Mouse (Mus musculus) left cerebral cortex, adult 2 months (tissue): ENCODE data around the gene Atxn1. TPM values are rescaled to one million over a fixed set of nuclear protein-coding genes. Genes with fewer than 3 reads are reported as not detected.

ENCODE experiments used
- DNase-seq, 2 experiments: peaks; one replicate each; pipeline ENCODE4 v3.0.0; 2021 to 2022; ENCODE audit warnings: low spot score in 2 of 2, mixed read lengths in 1 of 2; ENCODE audit errors: extremely low spot score in 1 of 2
- H3K27ac ChIP-seq: fragments of 200-600 bp; 2 replicates; pipeline ENCODE4 v1.8.1; 2022
- H3K4me3 ChIP-seq: fragments of 200-600 bp; 2 replicates; pipeline ENCODE4 v1.8.1; 2022
- CTCF ChIP-seq: fragments of 200-600 bp; IDR thresholded peaks from 2 replicates; pipeline ENCODE4 v1.8.1; 2022; ENCODE audit warnings: antibody characterized with exemption, mild to moderate bottlenecking, moderate library complexity
- intact Hi-C: fragments of 180-260 bp; cut with DNase I; formaldehyde crosslinking; loops from one replicate; pipeline ENCODE4 v1.15.1; 2025
- total RNA-seq, 2 experiments: library from RNA; stranded (reverse); gene quantifications; 2 replicates each; pipeline ENCODE4 v1.2.3; 2021

Atxn1 gene
- total RNA-seq, 2 experiments from 2014 or later, result 152 to 197 TPM

- intact Hi-C loops, result no loop called here
- no peak for DNase-seq
Measured at GRCm38 (mm10) chr13:45577784-45578183, 387.0 kb downstream of the Atxn1 start.

GRCm38 (mm10) chr13:45577366-45577765 lies 387.4 kb downstream of the Atxn1 start:
- TF ChIP-seq CTCF, result no peak
- no peak for DNase-seq
- H3K4me3 ChIP-seq, result no peak overlapping the region
- H3K27ac ChIP-seq, result no peak overlapping the region
- intact Hi-C loops, result no loop called here

More at GRCm38 (mm10) chr13:45577784-45578183, 387.0 kb downstream of the Atxn1 start:
- H3K4me3 ChIP-seq, result no peak overlapping the region
- H3K27ac ChIP-seq, result no peak overlapping the region
- peak; percentile 44 for TF ChIP-seq CTCF

GRCm38 (mm10) chr13:45576185-45576584 lies 388.6 kb downstream of the Atxn1 start:
- intact Hi-C loops, result no loop called here
- no peak for TF ChIP-seq CTCF
- H3K27ac ChIP-seq, result no peak overlapping the region
- DNase-seq, result no peak
- H3K4me3 ChIP-seq, result no peak overlapping the region

GRCm38 (mm10) chr13:45572768-45573167 lies 392.0 kb downstream of the Atxn1 start:
- peak; percentile 59 to 74 for DNase-seq
- Histone ChIP-seq H3K27ac (no peak overlapping the region), H3K4me3 (no peak overlapping the region)
- intact Hi-C loops, result loop anchor here (2.0 kb wide), 1 partner anchor 64 kb away; no protein-coding TSS in a partner anchor
- TF ChIP-seq CTCF, result peak; percentile 94

- DNase-seq, result peak; percentile 84 to 88
- Histone ChIP-seq H3K4me3 (no peak overlapping the region), H3K27ac (no peak overlapping the region)
- TF ChIP-seq CTCF, result peak; percentile 98
- intact Hi-C loops, result loop anchor here (2.0 kb wide), 2 partner anchors 33 to 65 kb away; no protein-coding TSS in a partner anchor
Measured at GRCm38 (mm10) chr13:45571795-45572262, 393.0 kb downstream of the Atxn1 start.

GRCm38 (mm10) chr13:45569932-45570331 lies 394.9 kb downstream of the Atxn1 start:
- peak in 1 of 2 experiments; percentile 48 for DNase-seq
- no peak for TF ChIP-seq CTCF
- no peak overlapping the region for H3K4me3 ChIP-seq
- no peak overlapping the region for H3K27ac ChIP-seq
- intact Hi-C loops, result loop anchor here (2.0 kb wide), 1 partner anchor 31 kb away; no protein-coding TSS in a partner anchor

- no peak overlapping the region for H3K27ac ChIP-seq
- TF ChIP-seq CTCF, result no peak
- DNase-seq, result no peak
- H3K4me3 ChIP-seq, result no peak overlapping the region
- intact Hi-C loops, result no loop called here
Measured at GRCm38 (mm10) chr13:45564946-45565345, 399.9 kb downstream of the Atxn1 start.

- Histone ChIP-seq H3K27ac (0 out of 2 replicates have a peak overlapping the region, but pooled peaks have one; percentile 10), H3K4me3 (no peak overlapping the region)
- no peak for TF ChIP-seq CTCF
- peak in 1 of 2 experiments; percentile 57 for DNase-seq
- intact Hi-C loops, result no loop called here
Measured at GRCm38 (mm10) chr13:45562011-45562410, 402.8 kb downstream of the Atxn1 start.

- Histone ChIP-seq H3K4me3 (no peak overlapping the region), H3K27ac (no peak overlapping the region)
- TF ChIP-seq CTCF, result peak; percentile 53
- no peak for DNase-seq
- intact Hi-C loops, result no loop called here
Measured at GRCm38 (mm10) chr13:45560543-45560942, 404.3 kb downstream of the Atxn1 start.

GRCm38 (mm10) chr13:45559258-45559657 lies 405.6 kb downstream of the Atxn1 start:
- intact Hi-C loops, result no loop called here
- Histone ChIP-seq H3K27ac (no peak overlapping the region), H3K4me3 (no peak overlapping the region)
- DNase-seq, result no peak
- no peak for TF ChIP-seq CTCF

GRCm38 (mm10) chr13:45558367-45558766 lies 406.4 kb downstream of the Atxn1 start:
- Histone ChIP-seq H3K4me3 (no peak overlapping the region), H3K27ac (no peak overlapping the region)
- TF ChIP-seq CTCF, result no peak
- DNase-seq, result no peak
- intact Hi-C loops, result no loop called here

GRCm38 (mm10) chr13:45553674-45554073 lies 411.1 kb downstream of the Atxn1 start:
- TF ChIP-seq CTCF, result no peak

GRCm38 (mm10) chr13:45547549-45547948 lies 417.3 kb downstream of the Atxn1 start:
- TF ChIP-seq CTCF, result no peak
- H3K27ac ChIP-seq, result no peak overlapping the region
- no peak for DNase-seq
- intact Hi-C loops, result no loop called here
- no peak overlapping the region for H3K4me3 ChIP-seq

More at GRCm38 (mm10) chr13:45553674-45554073, 411.1 kb downstream of the Atxn1 start:
- H3K4me3 ChIP-seq, result no peak overlapping the region
- DNase-seq, result no peak
- intact Hi-C loops, result no loop called here
- no peak overlapping the region for H3K27ac ChIP-seq
